ENCODE assay signal across 21 mouse cellular contexts in genomic region chr16:22410000-22410399, GRCm38 (mm10). TPM values are rescaled to one million over a fixed set of nuclear protein-coding genes. Genes with fewer than 3 reads are reported as not detected.
DNase-seq lines count a peak whose midpoint lies in the region; ATAC-seq lines count a peak whose summit lies in the region.
"Had no signal": no experiment of that assay in that cellular context is flagged by ENCODE, and none has a peak within 500 bp of the region (broad histone marks: within the 10 kb centered on the region; RNA-seq: fewer than 3 reads in every experiment).

No protein-coding gene starts in this region.

- H3K4me1 ChIP-seq in liver, embryonic 13.5 days (replicated peaks), result no peaks in the 10 kb centered on the region

- no peaks in the 10 kb centered on the region for H3K27me3 ChIP-seq in liver, embryonic 13.5 days
- H3K27me3 ChIP-seq: CH12.LX; heart, embryonic 13.5 days; hindbrain, embryonic 15.5 days; Patski had no signal

- H3K9me3 ChIP-seq in liver, embryonic 13.5 days (replicated peaks), result no peaks in the 10 kb centered on the region
- H3K9me3 ChIP-seq: embryonic facial prominence, embryonic 10.5 days; heart, embryonic 13.5 days; hindbrain, embryonic 15.5 days had no signal

- 20% methylated on average over 5 of the region's 5 CpGs for WGBS in liver, embryonic 13.5 days (ENCODE audit: insufficient replicate concordance)

- peak; percentile 74 for ATAC-seq in liver, embryonic 13.5 days (ENCODE audit: low read depth)
- ATAC-seq: forebrain, embryonic 14.5 days; Patski had no signal

- H3K27ac ChIP-seq in liver, embryonic 13.5 days, result no peak overlapping the region
- H3K27ac ChIP-seq: embryonic facial prominence, embryonic 10.5 days; heart, embryonic 13.5 days; hindbrain, embryonic 15.5 days had no signal

- H3K9ac ChIP-seq in liver, embryonic 13.5 days, result no peak overlapping the region
- H3K9ac ChIP-seq: heart, embryonic 13.5 days; hindbrain, embryonic 15.5 days had no signal

- H3K36me3 ChIP-seq in liver, embryonic 13.5 days, result no peaks in the 10 kb centered on the region; the same call in 1 of the 2 replicates
- H3K36me3 ChIP-seq: hindbrain, embryonic 15.5 days had no signal

- no peak overlapping the region for H3K4me2 ChIP-seq in liver, embryonic 13.5 days
- H3K4me2 ChIP-seq: heart, embryonic 13.5 days; hindbrain, embryonic 15.5 days had no signal

- DNase-seq in testis, postnatal 14 days (ENCODE audit: low spot score), result peak; percentile 52
- no peak for DNase-seq in testis, postnatal 10 days (ENCODE audit: low spot score)
- peak; percentile 8 for DNase-seq in c-Kit-positive CD71-positive TER-119-negative erythroid progenitor cells, embryonic 14.5 days (ENCODE audit: low read depth)
- peak; percentile 11 for DNase-seq in liver, embryonic 13.5 days
- DNase-seq in urinary bladder, adult 18-20 months (ENCODE audit: low spot score in 2 of 2), result no peak
- DNase-seq in adrenal gland, postnatal 36 days, result no peak
- DNase-seq in right cerebral cortex, adult 2 months (ENCODE audit: low spot score in 2 of 2), result no peak
- DNase-seq: adrenal gland, adult 2 months; adrenal gland, postnatal 25 days; cerebellum, adult 11-12 months; cerebellum, adult 9-10 months; cerebellum, postnatal 25 days; gastrocnemius, postnatal 36 days; heart, adult 11 months; heart, postnatal 36 days had no signal

- H3K4me3 ChIP-seq in liver, embryonic 13.5 days (replicated peaks), result no peak overlapping the region
- H3K4me3 ChIP-seq: embryonic facial prominence, embryonic 10.5 days; heart, embryonic 13.5 days; hindbrain, embryonic 15.5 days had no signal

RNA-seq across cellular contexts. Expression of gene Etv5, which starts 29.5 kb away (rescaled TPM):
- polyA plus RNA-seq in liver, embryonic 13.5 days (2015; fragmentation: Nextera tagmentation; extraction: Ambion mirVana), result 3.7 and 5.4 TPM in 2 replicates
- 10 to 100 TPM; 29.7 to 33.3 TPM for total RNA-seq in adrenal gland, postnatal 36 days (2021)

Comparison
In these comparisons a context has a peak if more than half of its experiments do, and no peak if none do; other contexts are left out.
1. DNase-seq: peak in testis, postnatal 14 days (single experiment), c-Kit-positive CD71-positive TER-119-negative erythroid progenitor cells, embryonic 14.5 days (single experiment) and liver, embryonic 13.5 days (single experiment); none in testis, postnatal 10 days (single experiment), urinary bladder, adult 18-20 months (0 of 2), adrenal gland, postnatal 36 days (0 of 2) and right cerebral cortex, adult 2 months (0 of 2).